Comparison of ENCODE assay signal across 24 mouse cellular contexts in genomic region chr19:5410641-5411040, GRCm38 (mm10). TPM values are rescaled to one million over a fixed set of nuclear protein-coding genes. Genes with fewer than 3 reads are reported as not detected.
"Had no signal": no experiment of that assay in that cellular context is flagged by ENCODE, and none has a peak within 500 bp of the region (broad histone marks: within the 10 kb centered on the region; RNA-seq: fewer than 3 reads in every experiment).

No protein-coding gene starts in this region.

- H3K4me2 ChIP-seq: liver, embryonic 11.5 days; liver, embryonic 13.5 days; liver, embryonic 15.5 days; midbrain, embryonic 12.5 days; neural tube, embryonic 13.5 days; neural tube, embryonic 15.5 days had no signal

- H3K27ac ChIP-seq: liver, embryonic 15.5 days; midbrain, embryonic 10.5 days; midbrain, embryonic 12.5 days; neural tube, embryonic 13.5 days; neural tube, embryonic 15.5 days had no signal

- H3K36me3 ChIP-seq: midbrain, embryonic 12.5 days; neural tube, embryonic 13.5 days; neural tube, embryonic 15.5 days had no signal

- DNase-seq: liver, embryonic 13.5 days; liver, postnatal 0 days; midbrain, embryonic 14.5 days; retina, postnatal 1 day; right cerebral cortex, adult 18-20 months; right cerebral cortex, postnatal 25 days; right cerebral cortex, postnatal 4 days; spleen, adult 18-20 months; thymus, adult 18-20 months; thymus, postnatal 14 days; thymus, postnatal 36 days had no signal

- H3K9me3 ChIP-seq: liver, embryonic 13.5 days; liver, embryonic 15.5 days; midbrain, embryonic 10.5 days; midbrain, embryonic 12.5 days; neural tube, embryonic 13.5 days; neural tube, embryonic 15.5 days had no signal

- H3K27me3 ChIP-seq: liver, embryonic 13.5 days; liver, embryonic 15.5 days; midbrain, embryonic 12.5 days; neural tube, embryonic 13.5 days; neural tube, embryonic 15.5 days had no signal

- H3K4me3 ChIP-seq: liver, embryonic 13.5 days; liver, embryonic 15.5 days; midbrain, embryonic 10.5 days; midbrain, embryonic 12.5 days; myocyte; neural tube, embryonic 13.5 days; neural tube, embryonic 15.5 days had no signal

- H3K9ac ChIP-seq: liver, embryonic 13.5 days; liver, embryonic 15.5 days; liver, postnatal 0 days; midbrain, embryonic 12.5 days; neural tube, embryonic 13.5 days; neural tube, embryonic 15.5 days had no signal

- ATAC-seq: liver, postnatal 0 days; midbrain, embryonic 16.5 days had no signal

RNA-seq across cellular contexts. Expression of gene Tsga10ip, which starts 8.3 kb away (rescaled TPM):
- total RNA-seq: megakaryocyte, adult 5-6 weeks; megakaryocyte-erythroid progenitor cell, adult 5-6 weeks had no signal
- polyA plus RNA-seq: liver, embryonic 13.5 days; liver, embryonic 15.5 days; midbrain, embryonic 14.5 days; midbrain, embryonic 16.5 days; neural tube, embryonic 11.5 days; neural tube, embryonic 15.5 days; stomach, embryonic 14.5 days had no signal

RNA-seq across cellular contexts. Expression of gene Fosl1, which starts 36.7 kb away (rescaled TPM):
- polyA plus RNA-seq: liver, embryonic 13.5 days; liver, embryonic 15.5 days; liver, postnatal 0 days; midbrain, embryonic 10.5 days; midbrain, embryonic 12.5 days; midbrain, embryonic 14.5 days; midbrain, embryonic 16.5 days; neural tube, embryonic 11.5 days; neural tube, embryonic 15.5 days; stomach, embryonic 14.5 days; stomach, embryonic 16.5 days had no signal
